9 mouse cellular contexts compared by ENCODE assay signal in the genomic region with DNA sequence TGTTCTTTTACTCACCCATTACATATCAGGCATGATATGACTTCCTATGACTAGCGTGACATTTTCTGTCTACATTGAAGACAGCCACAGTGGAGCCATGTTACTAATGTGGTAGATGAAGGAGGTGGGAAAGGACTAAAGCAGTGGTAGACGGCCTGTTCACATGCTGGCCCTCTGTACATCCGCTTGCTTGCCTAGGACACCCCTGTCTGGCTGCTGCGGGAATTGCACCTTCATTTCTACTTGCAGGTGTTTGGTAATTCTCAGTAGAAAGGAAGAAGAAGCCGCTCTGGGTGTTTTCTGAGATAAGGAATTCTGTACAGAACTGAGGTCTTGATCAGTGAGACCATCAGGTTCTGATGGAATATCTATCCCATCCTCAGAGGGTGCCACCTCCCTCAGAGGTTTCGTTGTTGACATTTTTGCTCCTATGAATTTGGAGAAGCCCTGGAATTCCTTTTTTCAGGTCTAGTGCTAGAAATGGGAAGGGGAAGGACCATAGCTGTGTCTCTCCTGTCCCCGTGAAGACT. TPM values are rescaled to one million over a fixed set of nuclear protein-coding genes. Genes with fewer than 3 reads are reported as not detected.
A peak's percentile ranks its signal among the peaks of the same experiment; 100 is the strongest.
DNase-seq lines count a peak whose midpoint lies in the region; ATAC-seq and TF ChIP-seq lines count a peak whose summit lies in the region.
"Had no signal": no experiment of that assay in that cellular context is flagged by ENCODE, and none has a peak within 500 bp of the region (broad histone marks: within the 10 kb centered on the region; RNA-seq: fewer than 3 reads in every experiment).

No protein-coding gene starts in this region.

- H3K9me3 ChIP-seq in lung, embryonic 14.5 days (ENCODE audit: low read depth, low read length), result no peaks in the 10 kb centered on the region
- no peaks in the 10 kb centered on the region for H3K9me3 ChIP-seq in forebrain, embryonic 16.5 days (ENCODE audit: control insufficient read depth, low read length)

- no peaks in the 10 kb centered on the region for H3K27me3 ChIP-seq in lung, embryonic 14.5 days (ENCODE audit: insufficient read depth, low read length)
- H3K27me3 ChIP-seq in forebrain, embryonic 16.5 days (replicated peaks; ENCODE audit: control insufficient read depth, insufficient read depth, low read length), result no peaks in the 10 kb centered on the region

- no peak overlapping the region for H3K4me2 ChIP-seq in lung, embryonic 14.5 days
- no peak overlapping the region for H3K4me2 ChIP-seq in forebrain, embryonic 16.5 days (ENCODE audit: low read length)

- peak; percentile 37 for TF ChIP-seq CTCF in left cerebral cortex, adult 2 months (IDR thresholded peaks at IDR 0.05)
- TF ChIP-seq CTCF in lung, embryonic 14.5 days (IDR thresholded peaks at IDR 0.05; ENCODE audit: low read depth), result peak; percentile 55

- no peak overlapping the region for H3K9ac ChIP-seq in lung, embryonic 14.5 days
- no peak overlapping the region for H3K9ac ChIP-seq in forebrain, embryonic 16.5 days (replicated peaks; ENCODE audit: low read depth, low read length)

- WGBS in lung, embryonic 14.5 days, result 79% methylated on average over 7 of the region's 7 CpGs
- 84% methylated on average over 7 of the region's 7 CpGs for WGBS in forebrain, embryonic 16.5 days

- ATAC-seq in lung, embryonic 14.5 days (ENCODE audit: insufficient read depth), result no peak
- no peak for ATAC-seq in forebrain, embryonic 16.5 days

- intact Hi-C loops in left cerebral cortex, adult 2 months (cut with DNase I), result no loop called here
- intact Hi-C loops in left cerebral cortex, postnatal 36 days (cut with DNase I), result no loop called here

- no peak for DNase-seq in left cerebral cortex, adult 2 months (ENCODE audit: extremely low spot score in 1 of 2, low spot score in 2 of 2)
- DNase-seq in left cerebral cortex, postnatal 36 days (ENCODE audit: low spot score in 2 of 2), result no peak
- peak; percentile 41 for DNase-seq in brain, adult 2 months (ENCODE audit: low read depth, low spot score)
- no peak for DNase-seq in lung, embryonic 14.5 days
- DNase-seq in thymus, postnatal 36 days, result peak; percentile 70 to 71
- DNase-seq in layer of hippocampus, postnatal 14 days (ENCODE audit: low spot score in 2 of 2), result no peak
- DNase-seq: cerebellum, adult 11-12 months; retina, postnatal 1 day had no signal

- no peak overlapping the region for H3K4me3 ChIP-seq in left cerebral cortex, adult 2 months
- H3K4me3 ChIP-seq in lung, embryonic 14.5 days (ENCODE audit: low read depth, low read length), result no peak overlapping the region
- H3K4me3 ChIP-seq in forebrain, embryonic 16.5 days (replicated peaks; ENCODE audit: low read length), result no peak overlapping the region

- H3K36me3 ChIP-seq in lung, embryonic 14.5 days (ENCODE audit: insufficient read depth), result no peaks in the 10 kb centered on the region
- no peaks in the 10 kb centered on the region for H3K36me3 ChIP-seq in forebrain, embryonic 16.5 days (ENCODE audit: control insufficient read depth, insufficient read depth)

- H3K27ac ChIP-seq in left cerebral cortex, adult 2 months, result no peak overlapping the region
- H3K27ac ChIP-seq in lung, embryonic 14.5 days (ENCODE audit: low read depth), result no peak overlapping the region
- no peak overlapping the region for H3K27ac ChIP-seq in forebrain, embryonic 16.5 days (ENCODE audit: low read length)

- H3K4me1 ChIP-seq in lung, embryonic 14.5 days (ENCODE audit: insufficient read depth), result 0 out of 2 replicates have a peak, but pooled peaks cover 3% of the 10 kb centered on the region
- H3K4me1 ChIP-seq in forebrain, embryonic 16.5 days (replicated peaks; ENCODE audit: control insufficient read depth, insufficient read depth, low read length), result no peaks in the 10 kb centered on the region

RNA-seq across cellular contexts. Expression of a gene that starts 55.7 kb away (rescaled TPM):
- total RNA-seq in left cerebral cortex, adult 2 months (2021), result 100 to 1,000 TPM; 123 to 127 TPM
- 100 to 1,000 TPM; 118 to 145 TPM for total RNA-seq in left cerebral cortex, postnatal 36 days (2021)
- 104 and 105 TPM in 2 replicates for polyA plus RNA-seq in lung, embryonic 14.5 days (2014; fragmentation: Nextera tagmentation; extraction: Ambion mirVana)
- polyA plus RNA-seq in forebrain, embryonic 16.5 days (2015; fragmentation: Nextera tagmentation; extraction: Ambion mirVana), result 20.8 and 23.5 TPM in 2 replicates
- total RNA-seq in layer of hippocampus, postnatal 14 days (2021), result 100 to 1,000 TPM; 165 to 192 TPM

Comparison
In these comparisons a context has a peak if more than half of its experiments do, and no peak if none do; other contexts are left out.
1. DNase-seq: peak in brain, adult 2 months (single experiment) and thymus, postnatal 36 days (2 of 2); none in left cerebral cortex, adult 2 months (0 of 2), left cerebral cortex, postnatal 36 days (0 of 2), lung, embryonic 14.5 days (single experiment) and layer of hippocampus, postnatal 14 days (0 of 2).